Mouse (Mus musculus) E14TG2a.4 (cell line): ENCODE data around the gene Trip11.

Experiments used
- CTCF ChIP-seq: conservative IDR thresholded peaks from 2 replicates; pipeline ENCODE4 v1.5.1; 2014; ENCODE audit warnings: low read length
- NANOG ChIP-seq: IDR thresholded peaks from 2 replicates; pipeline ENCODE4 v1.6.1; 2014; ENCODE audit warnings: borderline replicate concordance, low read length, mixed read lengths
- POU5F1 ChIP-seq: IDR thresholded peaks from 2 replicates; pipeline ENCODE4 v1.6.1; 2014; ENCODE audit warnings: low read length, borderline replicate concordance

GRCm38 (mm10) chr12:101904170-101904569 is 8.9 kb downstream of the Trip11 start:
- no peak for TF ChIP-seq CTCF
- TF ChIP-seq POU5F1, result no peak
- no peak for TF ChIP-seq NANOG
